Mouse (Mus musculus): Measurements from ENCODE around the gene Galk2.

DNA sequence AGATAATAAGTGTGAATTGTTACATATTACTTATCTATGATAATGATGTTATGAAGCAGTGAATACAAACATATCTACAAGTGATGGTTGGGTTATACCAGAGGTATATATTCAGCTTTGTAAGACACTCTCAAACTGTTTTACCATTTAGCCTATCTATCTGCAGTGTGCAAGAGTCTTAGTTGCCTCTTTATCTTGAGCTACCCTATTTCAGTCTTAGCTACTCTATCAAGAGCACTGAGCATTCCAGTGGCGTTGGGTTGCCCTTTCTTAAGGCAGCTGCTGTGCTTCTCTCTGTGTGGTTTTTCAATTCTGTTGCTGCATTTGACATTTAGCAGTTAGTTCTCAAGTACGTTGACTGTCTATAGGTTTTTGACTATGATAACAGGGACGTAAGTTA is 4.9 kb downstream of the Galk2 start:
- TF ChIP-seq ZC3H11A (IDR thresholded peaks at IDR 0.05; ENCODE audit: borderline replicate concordance, low read depth, low read length) (no peak), ZNF384 (IDR thresholded peaks at IDR 0.05; ENCODE audit: low read depth, low read length) (no peak)
